Mouse (Mus musculus) ES-Bruce4 (cell line): ENCODE results near the gene Ankrd33.

Experiments
- CTCF ChIP-seq: IDR thresholded peaks from one replicate; pipeline ENCODE4 v1.8.1; 2011; ENCODE audit warnings: low read depth, low read length
- POLR2A ChIP-seq: IDR thresholded peaks from one replicate; pipeline ENCODE4 v1.8.1; 2011; ENCODE audit warnings: low read length; ENCODE audit not compliant: insufficient read depth

DNA sequence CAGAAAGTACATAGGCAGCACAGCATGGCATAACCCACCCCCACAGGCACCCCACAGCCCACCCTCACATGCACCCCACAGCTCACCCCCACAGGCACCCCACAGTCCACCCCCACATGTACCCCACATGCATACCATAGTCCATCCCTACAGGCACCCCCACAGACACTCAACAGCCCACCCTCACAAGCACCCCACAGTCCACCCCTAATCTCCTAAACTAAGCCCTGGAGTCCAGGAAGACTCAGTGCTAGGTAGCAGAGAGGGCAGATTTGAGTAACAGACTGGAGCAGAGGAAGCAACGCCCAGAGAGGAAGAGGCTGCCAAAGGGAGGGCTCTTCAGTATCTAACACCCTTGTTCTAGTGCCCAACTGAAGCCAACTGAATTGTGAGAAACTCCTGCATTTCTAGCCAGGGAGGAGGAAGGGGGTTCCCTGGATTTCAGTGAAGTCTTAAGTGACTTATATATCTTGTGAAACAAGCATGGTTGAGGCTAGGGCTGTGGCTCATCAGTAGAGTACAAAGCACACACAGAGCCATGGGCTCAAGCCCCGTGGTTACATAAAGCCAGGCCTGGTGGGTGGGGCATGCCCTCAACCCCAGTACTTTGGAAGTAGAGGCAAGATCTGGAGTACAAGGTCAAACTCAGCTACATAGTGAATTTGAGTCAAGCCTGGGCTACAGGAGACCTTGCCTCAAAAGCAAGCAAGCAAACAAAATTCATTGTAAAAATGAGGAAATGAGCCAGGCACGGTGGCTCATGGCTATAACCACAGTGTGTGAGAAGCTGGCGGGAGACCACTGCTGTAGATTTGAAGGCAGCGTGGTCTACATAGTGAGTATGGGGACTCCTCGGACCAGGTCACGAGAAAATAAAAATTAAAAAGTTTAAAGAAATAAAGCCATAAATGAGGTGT, 39.4 kb downstream of the Ankrd33 start:
- TF ChIP-seq CTCF (no peak), POLR2A (no peak)
